Mouse (Mus musculus) MEL-GATA-1-ER (cell line): ENCODE results near the gene Gata1.
A peak's percentile ranks its signal among the peaks of the same experiment; 100 is the strongest.
"Not testable (repeated sequence)": the region's sequence is repeated elsewhere in the genome, so short reads cannot be mapped to it uniquely, and the experiment has no call there.

Experiments
- DNase-seq: peaks from one replicate; pipeline ENCODE4 v3.0.0-alpha.2; 2012; ENCODE audit warnings: low read depth; ENCODE audit errors: extremely low read depth

The Gata1 gene

GRCm38 (mm10) chrX:7966161-7966560, 11.7 kb downstream of the Gata1 start:
- DNase-seq: no peak

- peak; percentile 90 for DNase-seq
These were observed 13.8 kb downstream of the Gata1 start for GRCm38 (mm10) chrX:7963829-7964626.

- DNase-seq: no peak
These were observed 19.0 kb downstream of the Gata1 start for GRCm38 (mm10) chrX:7958868-7959267.

- no peak for DNase-seq
These were observed 27.8 kb downstream of the Gata1 start for GRCm38 (mm10) chrX:7950091-7950490.

GRCm38 (mm10) chrX:7947900-7948492, 29.9 kb downstream of the Gata1 start:
- DNase-seq: peak; percentile 96

GRCm38 (mm10) chrX:7947108-7947899, 30.6 kb downstream of the Gata1 start, which contains the start of gene Hdac6:
Gene Hdac6, minus strand, starts transcription at chrX:7947889.
- DNase-seq: no peak

- no peak for DNase-seq
These were observed 32.3 kb downstream of the Gata1 start for GRCm38 (mm10) chrX:7945618-7946017.

GRCm38 (mm10) chrX:7937667-7938066, 40.2 kb downstream of the Gata1 start:
- no peak for DNase-seq

- no peak for DNase-seq
These were observed 41.0 kb downstream of the Gata1 start for GRCm38 (mm10) chrX:7936874-7937273.

GRCm38 (mm10) chrX:7928270-7928790, 49.5 kb downstream of the Gata1 start, which contains the start of gene Eras:
Gene Eras, minus strand, starts transcription at chrX:7928607.
- no peak for DNase-seq

GRCm38 (mm10) chrX:7927116-7927515, 50.8 kb downstream of the Gata1 start:
- no peak for DNase-seq

GRCm38 (mm10) chrX:7926266-7926665, 51.6 kb downstream of the Gata1 start:
- DNase-seq: no peak

GRCm38 (mm10) chrX:7922032-7922431, 55.8 kb downstream of the Gata1 start:
- no peak for DNase-seq

- DNase-seq: no peak
These were observed 58.1 kb downstream of the Gata1 start, which contains the start of gene Pcsk1n for GRCm38 (mm10) chrX:7919601-7920383. Gene Pcsk1n, plus strand, starts transcription at chrX:7919822.

GRCm38 (mm10) chrX:7917960-7918359, 59.9 kb downstream of the Gata1 start:
- not testable (repeated sequence) for DNase-seq

GRCm38 (mm10) chrX:7915669-7916068, 62.2 kb downstream of the Gata1 start:
- DNase-seq: not testable (repeated sequence)

- no peak for DNase-seq
These were observed 67.4 kb downstream of the Gata1 start for GRCm38 (mm10) chrX:7910473-7910872.
